Mouse (Mus musculus): Measurements from ENCODE around the gene Ddx1. TPM values are rescaled to one million over a fixed set of nuclear protein-coding genes. Genes with fewer than 3 reads are reported as not detected.

The Ddx1 gene
- 100 to 1,000 TPM; 134 to 143 TPM for total RNA-seq (2021)
- long read RNA-seq, experiment 1, full-length matches to known transcripts: 232 of 257 reads
- long read RNA-seq, experiment 1, partial matches to known transcripts: 8 of 257 reads
- long read RNA-seq, experiment 1, other reads (novel, unspliced or antisense): 17 of 257 reads
- long read RNA-seq, experiment 2, full-length matches to known transcripts: 200 of 218 reads
- long read RNA-seq, experiment 2, partial matches to known transcripts: 12 of 218 reads
- long read RNA-seq, experiment 2, other reads (novel, unspliced or antisense): 6 of 218 reads

GRCm38 (mm10) chr12:13248691-13249572 is at the start of gene Ddx1:
Gene Ddx1, minus strand, starts transcription at chr12:13249213.
- DNase-seq (ENCODE audit: low spot score in 2 of 2): peak; percentile 79 to 87

- no peak for DNase-seq (ENCODE audit: low spot score in 2 of 2)
These were observed 44.4 kb upstream of the Ddx1 start for GRCm38 (mm10) chr12:13293421-13293881.

GRCm38 (mm10) chr12:13291453-13291852 is 42.4 kb upstream of the Ddx1 start:
- no peak for DNase-seq (ENCODE audit: low spot score in 2 of 2)

- DNase-seq (ENCODE audit: low spot score in 2 of 2): no peak
These were observed 20.8 kb upstream of the Ddx1 start for GRCm38 (mm10) chr12:13269570-13270390.

- peak; percentile 91 to 93 for DNase-seq (ENCODE audit: low spot score in 2 of 2)
These were observed 19.9 kb upstream of the Ddx1 start, which contains the start of gene Nbas for GRCm38 (mm10) chr12:13268826-13269449. Gene Nbas, plus strand, starts transcription at chr12:13269133.

- no peak for DNase-seq (ENCODE audit: low spot score in 2 of 2)
These were observed 19.4 kb upstream of the Ddx1 start for GRCm38 (mm10) chr12:13268412-13268811.

GRCm38 (mm10) chr12:13255701-13256100 is 6.7 kb upstream of the Ddx1 start:
- DNase-seq (ENCODE audit: low spot score in 2 of 2): no peak

GRCm38 (mm10) chr12:13255068-13255467 is 6.1 kb upstream of the Ddx1 start:
- DNase-seq (ENCODE audit: low spot score in 2 of 2): no peak

- no peak for DNase-seq (ENCODE audit: low spot score in 2 of 2)
These were observed 533 bp upstream of the Ddx1 start for GRCm38 (mm10) chr12:13249573-13249919.

- no peak for DNase-seq (ENCODE audit: low spot score in 2 of 2)
These were observed 6.6 kb downstream of the Ddx1 start for GRCm38 (mm10) chr12:13242453-13242852.

GRCm38 (mm10) chr12:13218101-13218514 is 30.9 kb downstream of the Ddx1 start:
- no peak for DNase-seq (ENCODE audit: low spot score in 2 of 2)

GRCm38 (mm10) chr12:13217568-13217967 is 31.4 kb downstream of the Ddx1 start:
- no peak for DNase-seq (ENCODE audit: low spot score in 2 of 2)

- DNase-seq (ENCODE audit: low spot score in 2 of 2): no peak
These were observed 32.4 kb downstream of the Ddx1 start for GRCm38 (mm10) chr12:13216501-13217103.

- DNase-seq (ENCODE audit: low spot score in 2 of 2): peak; percentile 86 to 89
These were observed 34.4 kb downstream of the Ddx1 start for GRCm38 (mm10) chr12:13214345-13215278.

GRCm38 (mm10) chr12:13211746-13212482 is 37.1 kb downstream of the Ddx1 start:
- DNase-seq (ENCODE audit: low spot score in 2 of 2): peak; percentile 78 to 84

GRCm38 (mm10) chr12:13209692-13210377 is 39.2 kb downstream of the Ddx1 start:
- peak; percentile 41 to 62 for DNase-seq (ENCODE audit: low spot score in 2 of 2)

- no peak for DNase-seq (ENCODE audit: low spot score in 2 of 2)
These were observed 40.0 kb downstream of the Ddx1 start for GRCm38 (mm10) chr12:13208983-13209451.

- no peak for DNase-seq (ENCODE audit: low spot score in 2 of 2)
These were observed 40.5 kb downstream of the Ddx1 start for GRCm38 (mm10) chr12:13208517-13208916.
